Mouse (Mus musculus): Measurements from ENCODE around the gene Ikbip. TPM values are rescaled to one million over a fixed set of nuclear protein-coding genes. Genes with fewer than 3 reads are reported as not detected.

Ikbip gene
- total and polyA plus RNA-seq, 3 experiments: 1.4 to 8.7 (median 6.4) TPM

DNA sequence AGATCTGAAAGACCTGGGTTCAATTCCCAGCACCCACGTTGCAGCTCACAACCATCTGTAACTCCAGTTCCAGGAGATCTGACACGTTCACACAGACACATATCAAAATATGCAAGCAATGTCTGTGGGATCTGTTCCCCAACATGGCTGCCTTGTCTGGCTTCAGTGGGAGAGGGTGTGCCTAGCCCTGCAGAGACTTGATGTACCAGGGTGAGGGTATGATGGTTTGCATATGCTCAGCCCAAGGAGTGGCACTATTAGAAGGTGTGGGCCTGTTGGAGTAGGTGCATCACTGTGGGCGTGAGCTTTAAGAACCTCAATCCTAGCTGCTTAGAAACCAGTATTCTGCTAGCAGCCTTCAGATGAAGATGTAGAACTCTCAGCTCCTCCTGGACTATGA, 23.2 kb downstream of the Ikbip start:
- TF ChIP-seq CTCF (IDR thresholded peaks at IDR 0.05; ENCODE audit: low read depth, low read length): no peak
- no peak for TF ChIP-seq GATA2 (IDR thresholded peaks at IDR 0.05; ENCODE audit: borderline replicate concordance, low read depth, low read length)
- no peak for TF ChIP-seq GATA1 (IDR thresholded peaks at IDR 0.05; ENCODE audit: borderline replicate concordance, low read length)
- TF ChIP-seq POLR2AphosphoS5 (IDR thresholded peaks at IDR 0.05; ENCODE audit: insufficient replicate concordance, low read depth, low read length): no peak
- TF ChIP-seq TAL1 (conservative IDR thresholded peaks at IDR 0.05; ENCODE audit: low read depth, low read length): no peak
- no peaks in the 10 kb centered on the region for H3K9me3 ChIP-seq (replicated peaks)
- no peak for DNase-seq (ENCODE audit: low spot score)
- H3K36me3 ChIP-seq (replicated peaks): no peaks in the 10 kb centered on the region
- H3K4me3 ChIP-seq (ENCODE audit: low read depth, low read length): no peak overlapping the region
- peaks cover 4% of the 10 kb centered on the region; the same call in 1 of the 2 replicates for H3K27me3 ChIP-seq (ENCODE audit: insufficient read depth, low read length)
- no peak for ATAC-seq (ENCODE audit: extremely low read depth, insufficient number of reproducible peaks, low FRiP score, poor library complexity, severe bottlenecking)
- no peaks in the 10 kb centered on the region for H3K4me1 ChIP-seq (ENCODE audit: insufficient read depth, low read depth, low read length)

DNA sequence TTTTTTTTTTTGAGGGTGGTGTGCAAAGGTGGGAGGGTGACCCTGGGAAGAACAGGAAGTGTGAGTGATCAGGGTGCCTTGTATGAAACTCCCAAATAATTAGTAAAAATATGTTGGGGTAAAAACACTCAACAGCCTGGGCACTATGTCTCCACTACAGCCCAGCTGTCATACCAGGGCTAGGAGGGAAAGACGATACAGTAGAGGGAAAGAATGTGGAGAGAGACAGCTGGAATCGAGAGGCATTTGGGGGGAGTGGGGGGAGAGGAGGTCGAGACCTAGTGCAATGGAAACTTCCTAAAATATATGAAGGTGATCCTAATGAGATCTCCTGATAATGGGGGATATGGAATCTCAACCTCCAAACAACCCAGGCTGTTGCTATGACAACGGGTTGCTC, 27.1 kb downstream of the Ikbip start:
- TF ChIP-seq CTCF (IDR thresholded peaks at IDR 0.05; ENCODE audit: low read depth, low read length) (no peak), GATA2 (IDR thresholded peaks at IDR 0.05; ENCODE audit: borderline replicate concordance, low read depth, low read length) (no peak), POLR2AphosphoS5 (IDR thresholded peaks at IDR 0.05; ENCODE audit: insufficient replicate concordance, low read depth, low read length) (no peak), TAL1 (conservative IDR thresholded peaks at IDR 0.05; ENCODE audit: low read depth, low read length) (no peak), GATA1 (IDR thresholded peaks at IDR 0.05; ENCODE audit: borderline replicate concordance, low read length) (no peak)
- peaks cover 4% of the 10 kb centered on the region; the same call in 1 of the 2 replicates for H3K27me3 ChIP-seq (ENCODE audit: insufficient read depth, low read length)
- no peak for ATAC-seq (ENCODE audit: extremely low read depth, insufficient number of reproducible peaks, low FRiP score, poor library complexity, severe bottlenecking)

DNA sequence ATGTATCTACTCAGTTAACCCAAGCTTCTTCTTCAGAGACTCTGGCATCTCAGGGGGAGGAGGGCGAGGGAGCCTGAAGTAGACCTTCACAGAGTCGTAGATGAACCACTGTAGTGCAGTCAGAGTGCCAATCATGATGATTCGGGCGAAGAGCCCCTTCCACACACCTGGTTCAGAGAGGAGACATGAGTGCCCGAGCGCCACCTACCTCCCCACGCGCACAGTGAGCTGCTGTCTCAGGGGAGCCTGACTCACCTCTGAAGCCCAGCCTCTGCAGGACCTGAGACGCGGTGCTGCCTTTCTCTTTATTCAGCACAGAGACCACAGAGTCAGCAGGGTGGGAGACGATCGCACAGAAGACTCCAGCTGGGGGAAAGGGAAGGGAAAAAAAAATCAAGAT, 34.2 kb downstream of the Ikbip start:
- Histone ChIP-seq H3K36me3 (replicated peaks) (peaks cover 83% of the 10 kb centered on the region), H3K9me3 (replicated peaks) (no peaks in the 10 kb centered on the region), H3K27me3 (ENCODE audit: insufficient read depth, low read length) (no peaks in the 10 kb centered on the region), H3K4me1 (ENCODE audit: insufficient read depth, low read depth, low read length) (peaks cover 36% of the 10 kb centered on the region), H3K4me3 (ENCODE audit: low read depth, low read length) (no peak overlapping the region)
- TF ChIP-seq POLR2AphosphoS5 (IDR thresholded peaks at IDR 0.05; ENCODE audit: insufficient replicate concordance, low read depth, low read length): no peak
- no peak for TF ChIP-seq TAL1 (conservative IDR thresholded peaks at IDR 0.05; ENCODE audit: low read depth, low read length)
- TF ChIP-seq GATA1 (IDR thresholded peaks at IDR 0.05; ENCODE audit: borderline replicate concordance, low read length): no peak
- TF ChIP-seq GATA2 (IDR thresholded peaks at IDR 0.05; ENCODE audit: borderline replicate concordance, low read depth, low read length): no peak
- TF ChIP-seq CTCF (IDR thresholded peaks at IDR 0.05; ENCODE audit: low read depth, low read length): no peak
- DNase-seq (ENCODE audit: low spot score) (no peak), ATAC-seq (ENCODE audit: extremely low read depth, insufficient number of reproducible peaks, low FRiP score, poor library complexity, severe bottlenecking) (no peak)

More for the DNA sequence above, 27.1 kb downstream of the Ikbip start:
- DNase-seq (ENCODE audit: low spot score): no peak
- Histone ChIP-seq H3K9me3 (replicated peaks) (no peaks in the 10 kb centered on the region), H3K4me1 (ENCODE audit: insufficient read depth, low read depth, low read length) (no peaks in the 10 kb centered on the region), H3K4me3 (ENCODE audit: low read depth, low read length) (no peak overlapping the region), H3K36me3 (replicated peaks) (peaks cover 18% of the 10 kb centered on the region)

DNA sequence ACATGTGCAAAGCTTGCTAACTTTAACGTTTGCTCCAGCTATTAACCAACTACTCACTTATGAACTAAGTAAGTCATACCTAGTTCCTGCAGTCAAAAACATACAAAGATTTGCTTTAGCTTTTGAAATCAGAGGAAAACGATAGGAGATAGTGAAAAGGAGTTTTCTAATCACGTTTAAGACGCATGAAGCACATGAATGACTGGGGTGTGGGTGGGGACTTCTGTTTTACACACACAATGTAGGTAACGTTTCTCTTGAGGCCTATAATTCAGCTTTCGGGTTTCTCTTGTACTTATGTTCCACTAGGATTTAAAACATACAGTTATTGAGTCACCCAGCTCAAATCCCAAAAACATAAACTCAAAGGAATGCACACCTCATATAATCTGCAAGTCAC, 39.9 kb downstream of the Ikbip start:
- ATAC-seq (ENCODE audit: extremely low read depth, insufficient number of reproducible peaks, low FRiP score, poor library complexity, severe bottlenecking) (no peak), DNase-seq (ENCODE audit: low spot score) (no peak)
- no peaks in the 10 kb centered on the region for H3K9me3 ChIP-seq (replicated peaks)
- TF ChIP-seq GATA2 (IDR thresholded peaks at IDR 0.05; ENCODE audit: borderline replicate concordance, low read depth, low read length) (no peak), TAL1 (conservative IDR thresholded peaks at IDR 0.05; ENCODE audit: low read depth, low read length) (no peak), GATA1 (IDR thresholded peaks at IDR 0.05; ENCODE audit: borderline replicate concordance, low read length) (no peak), POLR2AphosphoS5 (IDR thresholded peaks at IDR 0.05; ENCODE audit: insufficient replicate concordance, low read depth, low read length) (no peak), CTCF (IDR thresholded peaks at IDR 0.05; ENCODE audit: low read depth, low read length) (no peak)
- peaks cover 49% of the 10 kb centered on the region for H3K4me1 ChIP-seq (ENCODE audit: insufficient read depth, low read depth, low read length)
- H3K27me3 ChIP-seq (ENCODE audit: insufficient read depth, low read length): no peaks in the 10 kb centered on the region
- peak overlapping the region; percentile 88 for H3K4me3 ChIP-seq (ENCODE audit: low read depth, low read length)
- H3K36me3 ChIP-seq (replicated peaks): peaks cover 49% of the 10 kb centered on the region

DNA sequence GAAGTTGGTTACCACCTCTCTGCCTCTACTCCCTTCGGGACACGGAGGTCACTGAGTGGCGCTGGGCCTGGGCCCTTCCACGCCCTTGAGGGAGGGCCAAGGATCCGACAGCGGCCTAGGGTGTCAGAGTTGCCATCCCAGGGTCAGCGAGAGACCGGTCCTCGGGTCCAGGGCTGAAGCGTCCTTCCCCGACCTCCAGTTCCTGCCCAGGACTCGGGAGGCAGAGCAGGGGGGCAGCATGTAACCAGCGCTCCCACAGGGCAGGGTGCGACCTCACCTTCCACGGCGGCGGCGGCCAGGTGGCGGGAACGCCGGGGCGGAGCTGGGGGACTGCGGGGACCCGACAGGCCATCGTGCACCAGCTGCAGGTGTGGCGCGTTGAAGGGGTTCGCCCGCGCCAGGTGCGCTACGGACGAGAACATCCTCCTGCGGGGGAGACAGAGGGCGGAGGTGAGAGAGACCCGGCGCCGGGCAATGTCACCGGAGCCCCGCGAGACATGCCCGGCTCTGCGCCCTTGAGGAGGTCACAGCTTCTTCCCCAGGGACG, 40.6 kb downstream of the Ikbip start:
- no peak for TF ChIP-seq GATA2 (IDR thresholded peaks at IDR 0.05; ENCODE audit: borderline replicate concordance, low read depth, low read length)
- TF ChIP-seq TAL1 (conservative IDR thresholded peaks at IDR 0.05; ENCODE audit: low read depth, low read length): no peak
- TF ChIP-seq GATA1 (IDR thresholded peaks at IDR 0.05; ENCODE audit: borderline replicate concordance, low read length): no peak
- TF ChIP-seq POLR2AphosphoS5 (IDR thresholded peaks at IDR 0.05; ENCODE audit: insufficient replicate concordance, low read depth, low read length): no peak; the same call in 1 of the 2 replicates
- TF ChIP-seq CTCF (IDR thresholded peaks at IDR 0.05; ENCODE audit: low read depth, low read length): no peak
- peaks cover 46% of the 10 kb centered on the region for H3K4me1 ChIP-seq (ENCODE audit: insufficient read depth, low read depth, low read length)
- no peaks in the 10 kb centered on the region for H3K27me3 ChIP-seq (ENCODE audit: insufficient read depth, low read length)
- peaks cover 42% of the 10 kb centered on the region for H3K36me3 ChIP-seq (replicated peaks)
- H3K9me3 ChIP-seq (replicated peaks): no peaks in the 10 kb centered on the region
- ATAC-seq (ENCODE audit: extremely low read depth, insufficient number of reproducible peaks, low FRiP score, poor library complexity, severe bottlenecking): 0 out of 2 replicates have a peak, but pooled peaks have one; percentile 2
- DNase-seq (ENCODE audit: low spot score): peak; percentile 35
- H3K4me3 ChIP-seq (ENCODE audit: low read depth, low read length): peak overlapping the region; percentile 88

DNA sequence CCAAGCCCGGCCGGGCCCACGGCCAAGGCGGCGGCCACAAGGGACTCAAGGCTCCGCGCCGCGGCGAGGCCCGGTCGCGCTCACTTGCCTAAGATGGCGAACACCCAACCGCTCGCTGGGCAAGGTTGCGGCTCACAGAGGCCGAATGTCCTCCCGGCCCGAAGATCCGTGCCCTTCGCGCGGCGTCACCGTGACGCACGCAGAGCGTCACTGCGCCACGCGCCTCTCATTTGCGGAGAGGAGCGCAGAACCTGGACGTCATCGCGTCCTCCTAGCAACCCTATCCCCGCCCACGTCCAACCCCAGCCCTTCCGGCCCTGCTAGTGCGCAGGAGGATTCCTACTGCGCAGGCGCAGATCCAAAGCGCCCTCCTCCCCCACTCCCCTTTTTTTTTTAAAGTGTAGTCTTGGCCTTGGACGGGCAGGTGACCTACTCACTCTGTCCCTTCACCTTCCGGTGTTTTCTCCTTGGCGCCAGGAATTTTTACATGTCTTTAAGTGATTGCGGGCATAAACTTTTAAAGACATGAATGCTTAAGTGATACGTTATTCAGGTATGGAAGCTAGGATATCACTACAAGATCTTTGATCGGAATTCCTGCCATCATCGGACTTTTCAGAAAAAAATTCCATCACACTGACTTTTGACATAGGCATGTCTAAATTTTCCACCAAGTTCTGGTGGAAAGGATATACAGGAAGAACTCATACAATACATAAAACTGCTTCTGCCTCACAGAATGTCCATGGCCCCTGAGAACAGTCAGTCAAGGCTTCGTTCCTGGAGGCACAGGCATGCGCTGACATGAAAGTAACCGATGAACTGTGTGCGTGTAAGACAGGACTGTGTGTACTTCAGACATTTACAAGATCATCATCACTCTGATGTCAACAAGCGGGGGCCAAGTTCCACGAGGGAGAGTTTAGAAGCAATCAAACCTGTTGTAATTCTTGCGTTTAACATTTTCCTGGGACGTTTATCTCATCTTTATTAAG, 41.4 kb downstream of the Ikbip start, which contains the start of gene Slc25a3:
TSS of gene Slc25a3 (minus strand) at position 232 of the 995 bp plus-strand sequence.
- H3K4me3 ChIP-seq (ENCODE audit: low read depth, low read length): peak within 1 kb of the TSS; percentile 88
- TF ChIP-seq GATA2 (IDR thresholded peaks at IDR 0.05; ENCODE audit: borderline replicate concordance, low read depth, low read length): no peak
- no peak for TF ChIP-seq TAL1 (conservative IDR thresholded peaks at IDR 0.05; ENCODE audit: low read depth, low read length)
- no peak for TF ChIP-seq POLR2AphosphoS5 (IDR thresholded peaks at IDR 0.05; ENCODE audit: insufficient replicate concordance, low read depth, low read length)
- TF ChIP-seq CTCF (IDR thresholded peaks at IDR 0.05; ENCODE audit: low read depth, low read length): no peak
- TF ChIP-seq GATA1 (IDR thresholded peaks at IDR 0.05; ENCODE audit: borderline replicate concordance, low read length): no peak
- no peaks in the 10 kb centered on the region for H3K9me3 ChIP-seq (replicated peaks)
- peak; percentile 99 for ATAC-seq (ENCODE audit: extremely low read depth, insufficient number of reproducible peaks, low FRiP score, poor library complexity, severe bottlenecking)
- peak; percentile 83 for DNase-seq (ENCODE audit: low spot score)
- peaks cover 34% of the 10 kb centered on the region for H3K36me3 ChIP-seq (replicated peaks)
- H3K4me1 ChIP-seq (ENCODE audit: insufficient read depth, low read depth, low read length): peaks cover 41% of the 10 kb centered on the region
- H3K27me3 ChIP-seq (ENCODE audit: insufficient read depth, low read length): no peaks in the 10 kb centered on the region
